Mouse (Mus musculus): ENCODE data around the gene Ppp1r3e. TPM values are rescaled to one million over a fixed set of nuclear protein-coding genes. Genes with fewer than 3 reads are reported as not detected.

Gene Ppp1r3e
- polyA plus RNA-seq, 1 experiment from 2014 or later, result 2.0 TPM

GRCm38 (mm10) chr14:54900383-54900782, 23.0 kb upstream of the Ppp1r3e start:
- no peak overlapping the region for H3K4me3 ChIP-seq
- ATAC-seq, result peak; percentile 66
- no peak overlapping the region for H3K4me2 ChIP-seq
- H3K9ac ChIP-seq, result no peak overlapping the region
- H3K4me1 ChIP-seq, result peaks cover 13% of the 10 kb centered on the region
- peaks cover 56% of the 10 kb centered on the region for H3K36me3 ChIP-seq (ENCODE audit: poor library complexity, severe bottlenecking)
- no peaks in the 10 kb centered on the region for H3K9me3 ChIP-seq (replicated peaks)
- WGBS, result 0% methylated on average over 3 of the region's 3 CpGs
- H3K27me3 ChIP-seq, result no peaks in the 10 kb centered on the region
- H3K27ac ChIP-seq, result no peak overlapping the region

GRCm38 (mm10) chr14:54897445-54897844, 20.1 kb upstream of the Ppp1r3e start:
- no peaks in the 10 kb centered on the region for H3K27me3 ChIP-seq
- no peaks in the 10 kb centered on the region for H3K9me3 ChIP-seq (replicated peaks)
- no peak overlapping the region for H3K9ac ChIP-seq
- no peak overlapping the region for H3K27ac ChIP-seq
- H3K36me3 ChIP-seq (ENCODE audit: poor library complexity, severe bottlenecking), result peaks cover 39% of the 10 kb centered on the region
- H3K4me2 ChIP-seq, result no peak overlapping the region
- peaks cover 19% of the 10 kb centered on the region for H3K4me1 ChIP-seq
- no peak for ATAC-seq
- WGBS, result 71% methylated on average over 2 of the region's 2 CpGs
- no peak overlapping the region for H3K4me3 ChIP-seq

GRCm38 (mm10) chr14:54894296-54895151, 17.2 kb upstream of the Ppp1r3e start:
- H3K4me2 ChIP-seq, result peak overlapping the region; percentile 76
- H3K4me3 ChIP-seq, result peak overlapping the region; percentile 93
- peaks cover 39% of the 10 kb centered on the region for H3K36me3 ChIP-seq (ENCODE audit: poor library complexity, severe bottlenecking)
- no peaks in the 10 kb centered on the region for H3K27me3 ChIP-seq
- peak; percentile 44 for ATAC-seq
- no peaks in the 10 kb centered on the region for H3K9me3 ChIP-seq (replicated peaks)
- WGBS, result under 1% methylated on average over 49 of the region's 54 CpGs
- H3K4me1 ChIP-seq, result peaks cover 19% of the 10 kb centered on the region
- H3K9ac ChIP-seq, result peak overlapping the region; percentile 98
- peak overlapping the region; percentile 94 for H3K27ac ChIP-seq

GRCm38 (mm10) chr14:54893651-54894181, 16.4 kb upstream of the Ppp1r3e start:
- H3K36me3 ChIP-seq (ENCODE audit: poor library complexity, severe bottlenecking), result peaks cover 31% of the 10 kb centered on the region
- peaks cover 19% of the 10 kb centered on the region for H3K4me1 ChIP-seq
- H3K4me3 ChIP-seq, result peak overlapping the region; percentile 93
- ATAC-seq, result peak; percentile 98
- peak overlapping the region; percentile 76 for H3K4me2 ChIP-seq
- WGBS, result under 1% methylated on average over 38 of the region's 38 CpGs
- H3K27me3 ChIP-seq, result no peaks in the 10 kb centered on the region
- H3K27ac ChIP-seq, result peak overlapping the region; percentile 94
- H3K9ac ChIP-seq, result peak overlapping the region; percentile 98
- H3K9me3 ChIP-seq (replicated peaks), result no peaks in the 10 kb centered on the region

GRCm38 (mm10) chr14:54892200-54892599, 14.8 kb upstream of the Ppp1r3e start, which contains the start of gene Pabpn1:
Pabpn1 (plus strand) TSS chr14:54892500.
- Histone ChIP-seq H3K4me3 (peak within 1 kb of the TSS; percentile 93), H3K9me3 (replicated peaks) (no peaks in the 10 kb centered on the region), H3K4me2 (peak within 1 kb of the TSS; percentile 76), H3K27ac (peak within 1 kb of the TSS; percentile 82), H3K9ac (peak within 1 kb of the TSS; percentile 49; the same call in 1 of the 2 replicates), H3K4me1 (peaks cover 19% of the 10 kb centered on the region), H3K36me3 (ENCODE audit: poor library complexity, severe bottlenecking) (peaks cover 22% of the 10 kb centered on the region), H3K27me3 (no peaks in the 10 kb centered on the region)
- no peak for ATAC-seq
- WGBS, result 86% methylated on average over 3 of the region's 3 CpGs

- H3K9me3 ChIP-seq (replicated peaks), result no peaks in the 10 kb centered on the region
- no peaks in the 10 kb centered on the region for H3K27me3 ChIP-seq
- no peak overlapping the region for H3K4me3 ChIP-seq
- H3K4me1 ChIP-seq, result peaks cover 24% of the 10 kb centered on the region
- H3K36me3 ChIP-seq (ENCODE audit: poor library complexity, severe bottlenecking), result peaks cover 21% of the 10 kb centered on the region
- no peak for ATAC-seq
- WGBS, result 90% methylated on average over 11 of the region's 11 CpGs
- peak overlapping the region; percentile 81; the same call in 1 of the 2 replicates for H3K9ac ChIP-seq
- peak overlapping the region; percentile 72; the same call in 1 of the 2 replicates for H3K4me2 ChIP-seq
- H3K27ac ChIP-seq, result no peak overlapping the region
Observed at GRCm38 (mm10) chr14:54885309-54885708, 8.0 kb upstream of the Ppp1r3e start.

GRCm38 (mm10) chr14:54884022-54884712, 6.8 kb upstream of the Ppp1r3e start:
- H3K36me3 ChIP-seq (ENCODE audit: poor library complexity, severe bottlenecking), result peaks cover 21% of the 10 kb centered on the region
- no peaks in the 10 kb centered on the region for H3K27me3 ChIP-seq
- H3K27ac ChIP-seq, result peak overlapping the region; percentile 90
- WGBS, result 32% methylated on average over 21 of the region's 21 CpGs
- ATAC-seq, result no peak; the same call in 1 of the 2 replicates
- H3K4me2 ChIP-seq, result peak overlapping the region; percentile 72
- peak overlapping the region; percentile 68 for H3K4me3 ChIP-seq
- H3K9ac ChIP-seq, result peak overlapping the region; percentile 81
- no peaks in the 10 kb centered on the region for H3K9me3 ChIP-seq (replicated peaks)
- H3K4me1 ChIP-seq, result peaks cover 24% of the 10 kb centered on the region

- peak within 1 kb of the TSS; percentile 90 for H3K27ac ChIP-seq
- peaks cover 21% of the 10 kb centered on the region for H3K36me3 ChIP-seq (ENCODE audit: poor library complexity, severe bottlenecking)
- H3K4me2 ChIP-seq, result peak within 1 kb of the TSS; percentile 72
- H3K9me3 ChIP-seq (replicated peaks), result no peaks in the 10 kb centered on the region
- peak within 1 kb of the TSS; percentile 81 for H3K9ac ChIP-seq
- under 1% methylated on average over 26 of the region's 27 CpGs for WGBS
- H3K4me1 ChIP-seq, result peaks cover 24% of the 10 kb centered on the region
- peak within 1 kb of the TSS; percentile 68 for H3K4me3 ChIP-seq
- ATAC-seq, result peak; percentile 86
- H3K27me3 ChIP-seq, result peaks cover 4% of the 10 kb centered on the region; the same call in 1 of the 2 replicates
Observed at GRCm38 (mm10) chr14:54883154-54884021, 6.0 kb upstream of the Ppp1r3e start, which contains the start of the genes Bcl2l2 and Gm20521. Bcl2l2 (plus strand) TSS chr14:54883377. Gm20521 (plus strand) TSS chr14:54883441.

GRCm38 (mm10) chr14:54876539-54877047, 757 bp downstream of the Ppp1r3e start:
- Histone ChIP-seq H3K4me1 (peaks cover 16% of the 10 kb centered on the region), H3K4me3 (peak overlapping the region; percentile 77), H3K36me3 (ENCODE audit: poor library complexity, severe bottlenecking) (no peaks in the 10 kb centered on the region), H3K4me2 (peak overlapping the region; percentile 99), H3K9me3 (replicated peaks) (no peaks in the 10 kb centered on the region), H3K9ac (peak overlapping the region; percentile 91), H3K27ac (peak overlapping the region; percentile 90), H3K27me3 (peaks cover 7% of the 10 kb centered on the region; the same call in 1 of the 2 replicates)
- ATAC-seq, result peak; percentile 95
- WGBS, result 1% methylated on average over 63 of the region's 72 CpGs

GRCm38 (mm10) chr14:54875844-54876538, 1.4 kb downstream of the Ppp1r3e start:
- 2% methylated on average over 36 of the region's 36 CpGs for WGBS
- peak; percentile 65 for ATAC-seq
- H3K36me3 ChIP-seq (ENCODE audit: poor library complexity, severe bottlenecking), result no peaks in the 10 kb centered on the region
- peaks cover 16% of the 10 kb centered on the region for H3K4me1 ChIP-seq
- peak overlapping the region; percentile 77 for H3K4me3 ChIP-seq
- peaks cover 7% of the 10 kb centered on the region; the same call in 1 of the 2 replicates for H3K27me3 ChIP-seq
- H3K27ac ChIP-seq, result peak overlapping the region; percentile 90
- peak overlapping the region; percentile 91 for H3K9ac ChIP-seq
- no peaks in the 10 kb centered on the region for H3K9me3 ChIP-seq (replicated peaks)
- peak overlapping the region; percentile 99 for H3K4me2 ChIP-seq
